Comparison of ENCODE assay signal across 23 mouse cellular contexts in genomic region chr11:68198696-68199095, GRCm38 (mm10).
DNase-seq lines count a peak whose midpoint lies in the region; ATAC-seq and TF ChIP-seq lines count a peak whose summit lies in the region.
"Had no signal": no experiment of that assay in that cellular context is flagged by ENCODE, and none has a peak within 500 bp of the region (broad histone marks: within the 10 kb centered on the region; RNA-seq: fewer than 3 reads in every experiment).

No protein-coding gene starts in this region.

- H3K9ac ChIP-seq in kidney, embryonic 14.5 days (ENCODE audit: low read depth, low read length) = 0 out of 2 replicates have a peak overlapping the region, but pooled peaks have one; percentile 12
- H3K9ac ChIP-seq in kidney, embryonic 16.5 days (replicated peaks; ENCODE audit: low read length) = no peak overlapping the region
- H3K9ac ChIP-seq: heart, embryonic 12.5 days; hindbrain, embryonic 13.5 days; liver, embryonic 14.5 days; lung, embryonic 15.5 days; stomach, embryonic 15.5 days had no signal

- no peaks in the 10 kb centered on the region for H3K36me3 ChIP-seq in kidney, embryonic 14.5 days (ENCODE audit: control insufficient read depth, insufficient read depth, low read length)
- H3K36me3 ChIP-seq in kidney, embryonic 16.5 days (ENCODE audit: insufficient read depth, low read length) = no peaks in the 10 kb centered on the region
- no peaks in the 10 kb centered on the region for H3K36me3 ChIP-seq in thymus, adult 2 months (ENCODE audit: control insufficient read depth, insufficient read depth, low read length)
- no peaks in the 10 kb centered on the region for H3K36me3 ChIP-seq in small intestine, adult 2 months (ENCODE audit: control insufficient read depth, insufficient read depth, low read length)
- H3K36me3 ChIP-seq: heart, embryonic 12.5 days; hindbrain, embryonic 13.5 days; lung, embryonic 15.5 days; stomach, embryonic 15.5 days had no signal

- peaks cover 34% of the 10 kb centered on the region; the same call in 1 of the 2 replicates for H3K4me1 ChIP-seq in kidney, embryonic 14.5 days (ENCODE audit: control insufficient read depth, insufficient read depth, low read length)
- peaks cover 56% of the 10 kb centered on the region for H3K4me1 ChIP-seq in kidney, embryonic 16.5 days (ENCODE audit: insufficient read depth, low read length)
- H3K4me1 ChIP-seq in thymus, adult 2 months (replicated peaks; ENCODE audit: control insufficient read depth, insufficient read depth, low read length) = peaks cover 87% of the 10 kb centered on the region
- peaks cover 12% of the 10 kb centered on the region for H3K4me1 ChIP-seq in small intestine, adult 2 months (ENCODE audit: control insufficient read depth, insufficient read depth, insufficient read length, low read length)

- no peaks in the 10 kb centered on the region for H3K27me3 ChIP-seq in kidney, embryonic 14.5 days (ENCODE audit: control insufficient read depth, insufficient read depth, low read length)
- H3K27me3 ChIP-seq in kidney, embryonic 16.5 days (ENCODE audit: insufficient read depth, low read length) = no peaks in the 10 kb centered on the region
- no peaks in the 10 kb centered on the region for H3K27me3 ChIP-seq in thymus, adult 2 months (ENCODE audit: control insufficient read depth, insufficient read depth, low read length)
- H3K27me3 ChIP-seq in small intestine, adult 2 months (ENCODE audit: control insufficient read depth, insufficient read depth, low read length) = no peaks in the 10 kb centered on the region
- H3K27me3 ChIP-seq: heart, embryonic 12.5 days; hindbrain, embryonic 13.5 days; lung, embryonic 15.5 days; stomach, embryonic 15.5 days had no signal

- no peak for ATAC-seq in kidney, embryonic 14.5 days (ENCODE audit: low FRiP score, low TSS enrichment)
- no peak for ATAC-seq in kidney, embryonic 16.5 days (ENCODE audit: low FRiP score, low TSS enrichment)
- ATAC-seq in activated CD4-positive, CD25-positive, alpha-beta regulatory T cell, adult 4 months = peak; percentile 34
- ATAC-seq: forebrain, embryonic 14.5 days had no signal

- no peak overlapping the region for H3K4me3 ChIP-seq in kidney, embryonic 14.5 days (ENCODE audit: low read length)
- no peak overlapping the region for H3K4me3 ChIP-seq in kidney, embryonic 16.5 days (ENCODE audit: low read length)
- H3K4me3 ChIP-seq in thymus, adult 2 months (ENCODE audit: control insufficient read depth, insufficient read depth, low read length) = peak overlapping the region; percentile 28
- no peak overlapping the region for H3K4me3 ChIP-seq in small intestine, adult 2 months (ENCODE audit: low read depth, low read length)
- H3K4me3 ChIP-seq: heart, embryonic 12.5 days; hindbrain, embryonic 13.5 days; lung, embryonic 15.5 days; stomach, embryonic 15.5 days had no signal

- no peak for TF ChIP-seq POLR2A in thymus, adult 2 months (IDR thresholded peaks at IDR 0.05; ENCODE audit: control insufficient read depth, extremely low read depth, insufficient read depth, low read length, poor library complexity)
- TF ChIP-seq POLR2A in small intestine, adult 2 months (IDR thresholded peaks at IDR 0.05; ENCODE audit: low read depth, low read length) = no peak

- TF ChIP-seq CTCF in thymus, adult 2 months (IDR thresholded peaks at IDR 0.05; ENCODE audit: borderline replicate concordance, control insufficient read depth, extremely low read depth, insufficient read depth, low read length, poor library complexity) = no peak
- TF ChIP-seq CTCF in small intestine, adult 2 months (IDR thresholded peaks at IDR 0.05; ENCODE audit: extremely low read depth, insufficient read length, insufficient replicate concordance, low read depth, low read length) = no peak

- no peak for DNase-seq in thymus, adult 2 months
- no peak for DNase-seq in thymus, adult 18-20 months
- DNase-seq in cerebellum, postnatal 4 days (ENCODE audit: low spot score in 2 of 2) = no peak
- DNase-seq in embryo, embryonic 10.5 days (ENCODE audit: low spot score) = no peak
- DNase-seq: adrenal gland, postnatal 10 days; cerebellum, adult 2 months; cerebellum, postnatal 25 days; heart, adult 11 months; heart, postnatal 36 days; kidney, adult 8-10 months; kidney, postnatal 36 days; right cerebral cortex, postnatal 14 days had no signal

- 56% methylated on average over 10 of the region's 10 CpGs for WGBS in kidney, embryonic 14.5 days
- WGBS in kidney, embryonic 16.5 days = 53% methylated on average over 10 of the region's 10 CpGs
- 38% methylated on average over 10 of the region's 10 CpGs for WGBS in thymus, adult 2 months
- 77% methylated on average over 10 of the region's 10 CpGs for WGBS in small intestine, adult 2 months

- H3K27ac ChIP-seq in kidney, embryonic 14.5 days (ENCODE audit: low read depth, low read length) = no peak overlapping the region
- no peak overlapping the region for H3K27ac ChIP-seq in kidney, embryonic 16.5 days (ENCODE audit: low read length)
- H3K27ac ChIP-seq in thymus, adult 2 months (ENCODE audit: control insufficient read depth, insufficient read depth, low read length) = peak overlapping the region; percentile 100
- 0 out of 2 replicates have a peak overlapping the region, but pooled peaks have one; percentile 29 for H3K27ac ChIP-seq in small intestine, adult 2 months (ENCODE audit: insufficient read depth, low read depth, low read length)
- H3K27ac ChIP-seq: hindbrain, embryonic 13.5 days; liver, embryonic 14.5 days; macrophage had no signal

- no peak overlapping the region for H3K4me2 ChIP-seq in kidney, embryonic 14.5 days (replicated peaks; ENCODE audit: low read depth, low read length)
- H3K4me2 ChIP-seq in kidney, embryonic 16.5 days (replicated peaks; ENCODE audit: low read depth, low read length) = no peak overlapping the region
- H3K4me2 ChIP-seq: heart, embryonic 12.5 days; hindbrain, embryonic 13.5 days; lung, embryonic 15.5 days; stomach, embryonic 15.5 days had no signal

- H3K9me3 ChIP-seq in kidney, embryonic 14.5 days (ENCODE audit: control insufficient read depth, low read length) = no peaks in the 10 kb centered on the region
- H3K9me3 ChIP-seq in kidney, embryonic 16.5 days (ENCODE audit: low read length) = no peaks in the 10 kb centered on the region
- H3K9me3 ChIP-seq: heart, embryonic 12.5 days; hindbrain, embryonic 13.5 days; lung, embryonic 15.5 days; stomach, embryonic 15.5 days had no signal

Comparison
In these comparisons a context has a peak if more than half of its experiments do, and no peak if none do; other contexts are left out.
1. H3K27ac ChIP-seq: peak in thymus, adult 2 months (single experiment) and small intestine, adult 2 months (single experiment); none in kidney, embryonic 14.5 days (single experiment) and kidney, embryonic 16.5 days (single experiment).